Mouse (Mus musculus): ENCODE measurements around the gene Rbl2. TPM values are rescaled to one million over a fixed set of nuclear protein-coding genes. Genes with fewer than 3 reads are reported as not detected.

Gene Rbl2
- total RNA-seq, 2 experiments from 2014 or later: 30.6 to 30.7 TPM

GRCm38 (mm10) chr8:91089601-91090000, 19.7 kb downstream of the Rbl2 start:
- intact Hi-C loops (cut with DNase I): no loop called here
- no peak for DNase-seq (ENCODE audit: low spot score in 2 of 2)

- DNase-seq (ENCODE audit: low spot score in 2 of 2): no peak
- intact Hi-C loops (cut with DNase I): loop anchor here (10.0 kb wide), 1 partner anchor 59 kb away; no protein-coding TSS in a partner anchor
Observed at GRCm38 (mm10) chr8:91094135-91094534, 24.3 kb downstream of the Rbl2 start.

GRCm38 (mm10) chr8:91098106-91098505, 28.2 kb downstream of the Rbl2 start:
- DNase-seq (ENCODE audit: low spot score in 2 of 2): no peak
- intact Hi-C loops (cut with DNase I): loop anchor here (10.0 kb wide), 1 partner anchor 63 kb away; no protein-coding TSS in a partner anchor

- intact Hi-C loops (cut with DNase I): no loop called here
- DNase-seq (ENCODE audit: low spot score in 2 of 2): no peak
Observed at GRCm38 (mm10) chr8:91106271-91106670, 36.4 kb downstream of the Rbl2 start.

- DNase-seq (ENCODE audit: low spot score in 2 of 2): no peak
- intact Hi-C loops (cut with DNase I): no loop called here
Observed at GRCm38 (mm10) chr8:91111868-91112477, 42.1 kb downstream of the Rbl2 start.

- no peak for DNase-seq (ENCODE audit: low spot score in 2 of 2)
- intact Hi-C loops (cut with DNase I): no loop called here
Observed at GRCm38 (mm10) chr8:91114428-91114827, 44.6 kb downstream of the Rbl2 start.

GRCm38 (mm10) chr8:91114910-91115309, 45.1 kb downstream of the Rbl2 start:
- no peak for DNase-seq (ENCODE audit: low spot score in 2 of 2)
- intact Hi-C loops (cut with DNase I): no loop called here

GRCm38 (mm10) chr8:91117537-91117936, 47.7 kb downstream of the Rbl2 start:
- intact Hi-C loops (cut with DNase I): no loop called here

GRCm38 (mm10) chr8:91118131-91118530, 48.3 kb downstream of the Rbl2 start:
- intact Hi-C loops (cut with DNase I): no loop called here
- DNase-seq (ENCODE audit: low spot score in 2 of 2): no peak

More at GRCm38 (mm10) chr8:91117537-91117936, 47.7 kb downstream of the Rbl2 start:
- DNase-seq (ENCODE audit: low spot score in 2 of 2): no peak

- DNase-seq (ENCODE audit: low spot score in 2 of 2): no peak
Observed at GRCm38 (mm10) chr8:91124315-91124714, 54.5 kb downstream of the Rbl2 start.

GRCm38 (mm10) chr8:91126786-91127185, 56.9 kb downstream of the Rbl2 start:
- intact Hi-C loops (cut with DNase I): no loop called here
- DNase-seq (ENCODE audit: low spot score in 2 of 2): peak; percentile 55 to 57

More at GRCm38 (mm10) chr8:91124315-91124714, 54.5 kb downstream of the Rbl2 start:
- intact Hi-C loops (cut with DNase I): no loop called here

- intact Hi-C loops (cut with DNase I): no loop called here
Observed at GRCm38 (mm10) chr8:91132731-91133130, 62.9 kb downstream of the Rbl2 start.

GRCm38 (mm10) chr8:91133441-91134069, 63.7 kb downstream of the Rbl2 start:
- DNase-seq (ENCODE audit: low spot score in 2 of 2): peak in 1 of 2 experiments; percentile 39
- intact Hi-C loops (cut with DNase I): no loop called here

More at GRCm38 (mm10) chr8:91132731-91133130, 62.9 kb downstream of the Rbl2 start:
- DNase-seq (ENCODE audit: low spot score in 2 of 2): no peak

- intact Hi-C loops (cut with DNase I): no loop called here
- peak; percentile 100 for DNase-seq (ENCODE audit: low spot score in 2 of 2)
Observed at GRCm38 (mm10) chr8:91134070-91134475, 64.2 kb downstream of the Rbl2 start.

- intact Hi-C loops (cut with DNase I): no loop called here
- no peak for DNase-seq (ENCODE audit: low spot score in 2 of 2)
Observed at GRCm38 (mm10) chr8:91134659-91135058, 64.8 kb downstream of the Rbl2 start.

- no peak for DNase-seq (ENCODE audit: low spot score in 2 of 2)
- intact Hi-C loops (cut with DNase I): no loop called here
Observed at GRCm38 (mm10) chr8:91135308-91136181, 65.7 kb downstream of the Rbl2 start.

GRCm38 (mm10) chr8:91140828-91141227, 71.0 kb downstream of the Rbl2 start:
- intact Hi-C loops (cut with DNase I): no loop called here
- DNase-seq (ENCODE audit: low spot score in 2 of 2): no peak

GRCm38 (mm10) chr8:91147715-91148114, 77.9 kb downstream of the Rbl2 start:
- intact Hi-C loops (cut with DNase I): loop anchor here (2.0 kb wide), 1 partner anchor 21 kb away; no protein-coding TSS in a partner anchor
- DNase-seq (ENCODE audit: low spot score in 2 of 2): peak; percentile 59 to 68

- no peak for DNase-seq (ENCODE audit: low spot score in 2 of 2)
- intact Hi-C loops (cut with DNase I): no loop called here
Observed at GRCm38 (mm10) chr8:91148643-91149178, 78.9 kb downstream of the Rbl2 start.

- intact Hi-C loops (cut with DNase I): no loop called here
- no peak for DNase-seq (ENCODE audit: low spot score in 2 of 2)
Observed at GRCm38 (mm10) chr8:91149298-91149697, 79.4 kb downstream of the Rbl2 start.
